Comparison of ENCODE assay signal across 8 mouse cellular contexts in genomic region chr9:65195982-65196737, GRCm38 (mm10). TPM values are rescaled to one million over a fixed set of nuclear protein-coding genes. Genes with fewer than 3 reads are reported as not detected.
A peak's percentile ranks its signal among the peaks of the same experiment; 100 is the strongest.
DNase-seq lines count a peak whose midpoint lies in the region; ATAC-seq lines count a peak whose summit lies in the region.

No protein-coding gene starts in this region.

- H3K4me2 ChIP-seq in hindbrain, embryonic 14.5 days (replicated peaks) = peak overlapping the region; percentile 41
- H3K4me2 ChIP-seq in midbrain, embryonic 11.5 days = no peak overlapping the region

- WGBS in hindbrain, embryonic 14.5 days = 7% methylated on average over 9 of the region's 9 CpGs
- 6% methylated on average over 9 of the region's 9 CpGs for WGBS in midbrain, embryonic 11.5 days

- DNase-seq in cerebellum, postnatal 14 days = peak; percentile 29 to 35
- no peak for DNase-seq in cerebellum, adult 11 months
- DNase-seq in CD4-positive helper T cell, adult 2 months (ENCODE audit: low read depth, low spot score) = peak; percentile 87
- DNase-seq in embryo, embryonic 10.5 days (ENCODE audit: low spot score) = peak; percentile 95
- DNase-seq in hindbrain, embryonic 14.5 days (ENCODE audit: low spot score) = peak; percentile 75
- DNase-seq in midbrain, embryonic 11.5 days (ENCODE audit: low spot score, missing footprints) = peak; percentile 97
- DNase-seq in gastrocnemius, postnatal 25 days = no peak
- no peak for DNase-seq in kidney, postnatal 36 days

- H3K36me3 ChIP-seq in hindbrain, embryonic 14.5 days (replicated peaks; ENCODE audit: control insufficient read depth, insufficient read depth) = no peaks in the 10 kb centered on the region
- no peaks in the 10 kb centered on the region for H3K36me3 ChIP-seq in midbrain, embryonic 11.5 days (ENCODE audit: control insufficient read depth, insufficient read depth, low read length)

- peaks cover 22% of the 10 kb centered on the region; the same call in 1 of the 2 replicates for H3K4me1 ChIP-seq in hindbrain, embryonic 14.5 days (replicated peaks; ENCODE audit: control insufficient read depth, insufficient read depth, low read length)
- H3K4me1 ChIP-seq in midbrain, embryonic 11.5 days (ENCODE audit: control insufficient read depth, insufficient read depth, low read length) = peaks cover 22% of the 10 kb centered on the region

- peak; percentile 82 for ATAC-seq in hindbrain, embryonic 14.5 days (ENCODE audit: low FRiP score)
- ATAC-seq in midbrain, embryonic 11.5 days (ENCODE audit: low FRiP score) = peak; percentile 86

- H3K9ac ChIP-seq in hindbrain, embryonic 14.5 days = peak overlapping the region; percentile 35
- no peak overlapping the region; the same call in 1 of the 2 replicates for H3K9ac ChIP-seq in midbrain, embryonic 11.5 days (ENCODE audit: low read length)

- H3K9me3 ChIP-seq in hindbrain, embryonic 14.5 days (ENCODE audit: control insufficient read depth, low read length) = no peaks in the 10 kb centered on the region
- no peaks in the 10 kb centered on the region for H3K9me3 ChIP-seq in midbrain, embryonic 11.5 days (ENCODE audit: control insufficient read depth, low read length)

- no peaks in the 10 kb centered on the region for H3K27me3 ChIP-seq in hindbrain, embryonic 14.5 days (ENCODE audit: control insufficient read depth, insufficient read depth, low read length)
- H3K27me3 ChIP-seq in midbrain, embryonic 11.5 days (ENCODE audit: control insufficient read depth, insufficient read depth, low read length) = no peaks in the 10 kb centered on the region

- peak overlapping the region; percentile 86 for H3K27ac ChIP-seq in hindbrain, embryonic 14.5 days
- peak overlapping the region; percentile 52 for H3K27ac ChIP-seq in midbrain, embryonic 11.5 days (ENCODE audit: low read depth, low read length)

- no peak overlapping the region for H3K4me3 ChIP-seq in hindbrain, embryonic 14.5 days (replicated peaks; ENCODE audit: low read length)
- H3K4me3 ChIP-seq in midbrain, embryonic 11.5 days (ENCODE audit: low read depth, low read length) = no peak overlapping the region

RNA-seq across cellular contexts. Expression of gene Parp16, which starts 1.0 kb away (rescaled TPM):
- 6.3 and 7.9 TPM in 2 replicates for polyA plus RNA-seq in hindbrain, embryonic 14.5 days (2014; fragmentation: Nextera tagmentation; extraction: Ambion mirVana)
- 5.2 and 6.4 TPM in 2 replicates for polyA plus RNA-seq in midbrain, embryonic 11.5 days (2014; fragmentation: Nextera tagmentation; extraction: Ambion mirVana)
- 1 to 10 TPM; 3.8 to 5.3 TPM for total RNA-seq in gastrocnemius, postnatal 25 days (2021)

RNA-seq across cellular contexts. Expression of gene Igdcc3, which starts 55.2 kb away (rescaled TPM):
- 10.5 and 10.6 TPM in 2 replicates for polyA plus RNA-seq in hindbrain, embryonic 14.5 days (2014; fragmentation: Nextera tagmentation; extraction: Ambion mirVana)
- 115 and 145 TPM in 2 replicates for polyA plus RNA-seq in midbrain, embryonic 11.5 days (2014; fragmentation: Nextera tagmentation; extraction: Ambion mirVana)
- under 1 TPM; 0.21 to 0.33 TPM for total RNA-seq in gastrocnemius, postnatal 25 days (2021)

Comparison
In these comparisons a context has a peak if more than half of its experiments do, and no peak if none do; other contexts are left out.
1. DNase-seq: peak in cerebellum, postnatal 14 days (2 of 2), CD4-positive helper T cell, adult 2 months (single experiment), embryo, embryonic 10.5 days (single experiment), hindbrain, embryonic 14.5 days (single experiment) and midbrain, embryonic 11.5 days (single experiment); none in cerebellum, adult 11 months (single experiment), gastrocnemius, postnatal 25 days (single experiment) and kidney, postnatal 36 days (0 of 2).